Mouse (Mus musculus) ES-E14 (cell line): ENCODE measurements at regions not wholly inside any gene's neighbourhood (a gene's known extent, or its start where the extent isn't known, plus 50 kb on each side); places are given as distances from the start of the nearest gene placed in this dataset.

ENCODE experiments used
- HCFC1 ChIP-seq: IDR thresholded peaks from 2 replicates; pipeline ENCODE4 v1.6.1; 2012; ENCODE audit warnings: low read length, inconsistent platforms, borderline replicate concordance; ENCODE audit not compliant: insufficient read depth
- ZC3H11A ChIP-seq: IDR thresholded peaks from 2 replicates; pipeline ENCODE4 v1.6.1; 2012; ENCODE audit warnings: low read depth, mild to moderate bottlenecking, inconsistent platforms, low read length, borderline replicate concordance
- ZNF384 ChIP-seq: IDR thresholded peaks from 2 replicates; pipeline ENCODE4 v1.6.1; 2012; ENCODE audit warnings: low read depth, low read length, inconsistent platforms

- TF ChIP-seq ZC3H11A (no peak), ZNF384 (no peak), HCFC1 (no peak)
Measured at GRCm38 (mm10) chr10:37911669-37912068, 772.9 kb upstream of the Marcks start.
